Comparison of ENCODE assay signal across 8 mouse cellular contexts in genomic region chr11:5995989-5996388, GRCm38 (mm10). TPM values are rescaled to one million over a fixed set of nuclear protein-coding genes. Genes with fewer than 3 reads are reported as not detected.
A peak's percentile ranks its signal among the peaks of the same experiment; 100 is the strongest.
DNase-seq lines count a peak whose midpoint lies in the region; ATAC-seq and TF ChIP-seq lines count a peak whose summit lies in the region.

No protein-coding gene starts in this region.

- H3K9ac ChIP-seq in liver, adult 2 months (ENCODE audit: low read depth, low read length), result no peak overlapping the region
- H3K9ac ChIP-seq in stomach, embryonic 14.5 days (replicated peaks; ENCODE audit: low read depth, low read length), result no peak overlapping the region

- no peaks in the 10 kb centered on the region for H3K36me3 ChIP-seq in liver, adult 2 months (ENCODE audit: control insufficient read depth, insufficient read depth, low read length)
- H3K36me3 ChIP-seq in stomach, embryonic 14.5 days (ENCODE audit: control insufficient read depth, insufficient read depth, low read length), result no peaks in the 10 kb centered on the region

- no peak overlapping the region for H3K27ac ChIP-seq in liver, adult 2 months (replicated peaks; ENCODE audit: insufficient read depth, low read depth, low read length)
- H3K27ac ChIP-seq in stomach, embryonic 14.5 days (ENCODE audit: low read length), result no peak overlapping the region

- H3K4me2 ChIP-seq in stomach, embryonic 14.5 days (replicated peaks; ENCODE audit: low read depth, low read length), result no peak overlapping the region

- peak; percentile 98 for TF ChIP-seq CTCF in liver, adult 2 months (IDR thresholded peaks at IDR 0.05; ENCODE audit: low read depth, low read length)

- intact Hi-C loops in gastrocnemius, postnatal 36 days (cut with DNase I), result loop anchor here (1.0 kb wide), 2 partner anchors 30 to 191 kb away; no protein-coding TSS in a partner anchor

- peak; percentile 90 for DNase-seq in cerebellum, adult 11 months
- peak; percentile 73 to 88 for DNase-seq in cerebellum, postnatal 4 days (ENCODE audit: low spot score in 2 of 2)
- DNase-seq in gastrocnemius, postnatal 36 days, result peak; percentile 82 to 85
- peak; percentile 74 to 89 for DNase-seq in kidney, adult 8-10 months
- peak; percentile 68 for DNase-seq in liver, adult 2 months (ENCODE audit: extremely low read depth, low read depth, low spot score)
- DNase-seq in naive thymus-derived CD4-positive, alpha-beta T cell, adult 2 months (ENCODE audit: low read depth), result peak; percentile 90

- no peak for ATAC-seq in cerebellum, adult (ENCODE audit: insufficient number of reproducible peaks, low FRiP score, low TSS enrichment)
- ATAC-seq in stomach, embryonic 14.5 days (ENCODE audit: insufficient number of reproducible peaks, insufficient read depth, low FRiP score, low read depth), result 0 out of 2 replicates have a peak, but pooled peaks have one; percentile 15

- WGBS in liver, adult 2 months, result 14% methylated on average over 8 of the region's 8 CpGs
- WGBS in stomach, embryonic 14.5 days, result 17% methylated on average over 8 of the region's 8 CpGs

- H3K79me2 ChIP-seq in liver, adult 2 months (ENCODE audit: control insufficient read depth, insufficient read depth, low read length), result no peaks in the 10 kb centered on the region

- H3K27me3 ChIP-seq in liver, adult 2 months (ENCODE audit: control insufficient read depth, insufficient read depth, low read length), result no peaks in the 10 kb centered on the region
- no peaks in the 10 kb centered on the region for H3K27me3 ChIP-seq in stomach, embryonic 14.5 days (ENCODE audit: control insufficient read depth, insufficient read depth, low read length)

- TF ChIP-seq POLR2A in liver, adult 2 months (IDR thresholded peaks at IDR 0.05; ENCODE audit: extremely low read depth, insufficient read depth, low read length), result no peak

- H3K4me3 ChIP-seq in liver, adult 2 months (ENCODE audit: insufficient read depth, low read depth, low read length), result no peak overlapping the region
- H3K4me3 ChIP-seq in stomach, embryonic 14.5 days (ENCODE audit: low read depth, low read length), result no peak overlapping the region

- H3K9me3 ChIP-seq in stomach, embryonic 14.5 days (ENCODE audit: control insufficient read depth, low read depth, low read length), result no peaks in the 10 kb centered on the region

- H3K4me1 ChIP-seq in liver, adult 2 months (ENCODE audit: control insufficient read depth, insufficient read depth, low read length), result peaks cover 4% of the 10 kb centered on the region; the same call in 1 of the 2 replicates
- H3K4me1 ChIP-seq in stomach, embryonic 14.5 days (ENCODE audit: control insufficient read depth, insufficient read depth, low read length), result peaks cover 13% of the 10 kb centered on the region

RNA-seq across cellular contexts. Expression of gene Ykt6, which starts 40.5 kb away (rescaled TPM):
- 10 to 100 TPM; 36.7 to 38.5 TPM for total RNA-seq in gastrocnemius, postnatal 36 days (2021)
- 41.6 and 41.8 TPM in 2 replicates for total RNA-seq in liver, adult 2 months (2014; rRNA removed)
- 37.4 and 39.9 TPM in 2 replicates for polyA plus RNA-seq in liver, adult 2 months (2012; rRNA removed)
- polyA plus RNA-seq in stomach, embryonic 14.5 days (2014; fragmentation: Nextera tagmentation; extraction: Ambion mirVana), result 23.2 and 23.3 TPM in 2 replicates

RNA-seq across cellular contexts. Expression of gene Gck, which starts 46.1 kb away (rescaled TPM):
- total RNA-seq in gastrocnemius, postnatal 36 days (2021), result 10 to 100 TPM in 1 of 2 experiments, 1 to 10 TPM in 1; 5.1 to 10.1 TPM
- total RNA-seq in liver, adult 2 months (2014; rRNA removed), result 69.5 and 94.4 TPM in 2 replicates
- 112 and 155 TPM in 2 replicates for polyA plus RNA-seq in liver, adult 2 months (2012; rRNA removed)
- polyA plus RNA-seq in stomach, embryonic 14.5 days (2014; fragmentation: Nextera tagmentation; extraction: Ambion mirVana), result 0.75 and 2.0 TPM in 2 replicates
